Mouse (Mus musculus): ENCODE data around the gene Rai1. TPM values are rescaled to one million over a fixed set of nuclear protein-coding genes. Genes with fewer than 3 reads are reported as not detected.

Rai1 gene
- polyA plus RNA-seq, 1 experiment from 2014 or later = 37.0 TPM

Small RNA genes lying within 50 kb of the gene (microRNA-seq; reads per million reads assigned to microRNA genes)
- gene Mir6921 (ENCODE audit: borderline number of aligned reads) (1.2 reads per million), gene Mir6922 (ENCODE audit: borderline number of aligned reads) (not detected)

Other genes starting within 250 kb of the Rai1 start
- 38.1 and 38.6 TPM in 2 replicates for gene Med9, start 156.8 kb upstream of the Rai1 start, polyA plus RNA-seq (2015; fragmentation: Nextera tagmentation; extraction: Ambion mirVana)
- 1.6 and 2.1 TPM in 2 replicates for gene Rasd1, start 140.1 kb upstream of the Rai1 start, polyA plus RNA-seq (2015; fragmentation: Nextera tagmentation; extraction: Ambion mirVana)
- 7.0 and 9.2 TPM in 2 replicates for gene Pemt, start 58.5 kb upstream of the Rai1 start, polyA plus RNA-seq (2015; fragmentation: Nextera tagmentation; extraction: Ambion mirVana)
- 82.6 and 100 TPM in 2 replicates for gene Srebf1, start 117.6 kb downstream of the Rai1 start, polyA plus RNA-seq (2015; fragmentation: Nextera tagmentation; extraction: Ambion mirVana)
- gene Tom1l2, start 247.9 kb downstream of the Rai1 start, polyA plus RNA-seq (2015; fragmentation: Nextera tagmentation; extraction: Ambion mirVana) = 12.7 and 17.6 TPM in 2 replicates
- 3.6 and 4.5 TPM in 2 replicates for gene Drc3, start 248.3 kb downstream of the Rai1 start, polyA plus RNA-seq (2015; fragmentation: Nextera tagmentation; extraction: Ambion mirVana)

Data from thymus, postnatal 0 days (tissue).